In genomic region chr1:187010071-187010470, GRCm38 (mm10) we compare ENCODE assay signal across 38 mouse cellular contexts. TPM values are rescaled to one million over a fixed set of nuclear protein-coding genes. Genes with fewer than 3 reads are reported as not detected.
"Had no signal": no experiment of that assay in that cellular context is flagged by ENCODE, and none has a peak within 500 bp of the region (broad histone marks: within the 10 kb centered on the region; RNA-seq: fewer than 3 reads in every experiment).

No protein-coding gene starts in this region.

- H3K9me3 ChIP-seq: embryonic facial prominence, embryonic 10.5 days; embryonic facial prominence, embryonic 12.5 days; embryonic facial prominence, embryonic 13.5 days; embryonic facial prominence, embryonic 15.5 days; forebrain, embryonic 10.5 days; forebrain, embryonic 12.5 days; forebrain, embryonic 13.5 days; forebrain, embryonic 15.5 days had no signal

- H3K36me3 ChIP-seq: embryonic facial prominence, embryonic 10.5 days; embryonic facial prominence, embryonic 12.5 days; embryonic facial prominence, embryonic 13.5 days; embryonic facial prominence, embryonic 15.5 days; forebrain, embryonic 10.5 days; forebrain, embryonic 12.5 days; forebrain, embryonic 15.5 days had no signal

- DNase-seq: cerebellum, adult 2 months; cerebellum, adult 8-10 months; cerebellum, adult 9-10 months; cerebellum, adult 9-11 months; cerebellum, postnatal 10 days; cerebellum, postnatal 14 days; cerebellum, postnatal 25 days; cerebellum, postnatal 36 days; embryo, embryonic 11 days; forebrain, postnatal 0 days; gastrocnemius, adult 2 months; gastrocnemius, postnatal 10 days; gastrocnemius, postnatal 14 days; gastrocnemius, postnatal 25 days; gastrocnemius, postnatal 36 days; heart, adult 18-20 months; heart, adult 2 months had no signal

- H3K27me3 ChIP-seq: embryonic facial prominence, embryonic 12.5 days; embryonic facial prominence, embryonic 13.5 days; embryonic facial prominence, embryonic 15.5 days; forebrain, embryonic 12.5 days; forebrain, embryonic 13.5 days; forebrain, embryonic 15.5 days had no signal

- H3K4me3 ChIP-seq: embryonic facial prominence, embryonic 10.5 days; embryonic facial prominence, embryonic 12.5 days; embryonic facial prominence, embryonic 13.5 days; embryonic facial prominence, embryonic 15.5 days; erythroblast, embryonic 14.5 days; forebrain, embryonic 10.5 days; forebrain, embryonic 12.5 days; forebrain, embryonic 13.5 days; forebrain, embryonic 15.5 days; gastrocnemius, adult 2 months; heart, adult 2 months had no signal

- H3K9ac ChIP-seq: embryonic facial prominence, embryonic 12.5 days; embryonic facial prominence, embryonic 13.5 days; embryonic facial prominence, embryonic 15.5 days; forebrain, embryonic 12.5 days; forebrain, embryonic 13.5 days; forebrain, embryonic 15.5 days; forebrain, postnatal 0 days had no signal

- H3K27ac ChIP-seq: embryonic facial prominence, embryonic 10.5 days; embryonic facial prominence, embryonic 12.5 days; embryonic facial prominence, embryonic 13.5 days; embryonic facial prominence, embryonic 15.5 days; forebrain, embryonic 10.5 days; forebrain, embryonic 12.5 days; forebrain, embryonic 13.5 days; forebrain, embryonic 15.5 days; gastrocnemius, adult 2 months; heart, adult 2 months had no signal

- ATAC-seq: forebrain, embryonic 13.5 days; forebrain, embryonic 14.5 days; forebrain, embryonic 15.5 days; forebrain, embryonic 16.5 days; forebrain, postnatal 0 days had no signal

- H3K4me1 ChIP-seq: embryonic facial prominence, embryonic 12.5 days; embryonic facial prominence, embryonic 13.5 days; embryonic facial prominence, embryonic 15.5 days; forebrain, embryonic 12.5 days; forebrain, embryonic 13.5 days; forebrain, embryonic 15.5 days had no signal

- H3K4me2 ChIP-seq: embryonic facial prominence, embryonic 12.5 days; embryonic facial prominence, embryonic 13.5 days; embryonic facial prominence, embryonic 15.5 days; forebrain, embryonic 12.5 days; forebrain, embryonic 13.5 days; forebrain, embryonic 15.5 days had no signal

RNA-seq across cellular contexts. Expression of gene D1Pas1, which starts 42.9 kb away (rescaled TPM):
- total RNA-seq: common myeloid progenitor, adult 5-6 weeks; forebrain, postnatal 0 days; gastrocnemius, adult 18-20 months; gastrocnemius, adult 2 months; gastrocnemius, adult 8-10 months; gastrocnemius, postnatal 10 days; gastrocnemius, postnatal 14 days; gastrocnemius, postnatal 25 days; gastrocnemius, postnatal 36 days; gastrocnemius, postnatal 4 days; granulocyte monocyte progenitor cell, adult 5-6 weeks had no signal
- polyA plus RNA-seq: cortical plate, adult 2 months; embryonic facial prominence, embryonic 11.5 days; embryonic facial prominence, embryonic 12.5 days; embryonic facial prominence, embryonic 13.5 days; embryonic facial prominence, embryonic 14.5 days; erythroblast, embryonic 14.5 days; forebrain, embryonic 10.5 days; forebrain, embryonic 11.5 days; forebrain, embryonic 12.5 days; forebrain, embryonic 13.5 days; forebrain, embryonic 15.5 days; forebrain, embryonic 16.5 days; frontal cortex, adult 2 months; heart, adult 2 months had no signal
